Mouse (Mus musculus) kidney, adult 2 months (tissue): Measurements from ENCODE around the gene Olfr721-ps1. TPM values are rescaled to one million over a fixed set of nuclear protein-coding genes. Genes with fewer than 3 reads are reported as not detected.

Experiments used
- DNase-seq: peaks from one replicate; pipeline ENCODE4 v3.0.0; 2021
- H3K27ac ChIP-seq: fragments of 200-500 bp; 2 replicates; pipeline ENCODE4 v1.5.1; 2012; ENCODE audit warnings: low read depth, low read length, control low read depth, inconsistent platforms; ENCODE audit not compliant: insufficient read depth
- H3K27me3 ChIP-seq: fragments of 200-500 bp; replicated peaks from 2 replicates; pipeline ENCODE4 v1.6.1; 2012; ENCODE audit warnings: mild to moderate bottlenecking, moderate library complexity, low read length, inconsistent platforms; ENCODE audit not compliant: control insufficient read depth, insufficient read depth
- H3K36me3 ChIP-seq: fragments of 200-500 bp; 2 replicates; pipeline ENCODE4 v1.6.1; 2012; ENCODE audit warnings: mild to moderate bottlenecking, moderate library complexity, low read length, inconsistent platforms; ENCODE audit not compliant: control insufficient read depth, insufficient read depth
- H3K4me1 ChIP-seq: fragments of 200-500 bp; 2 replicates; pipeline ENCODE4 v1.6.1; 2011; ENCODE audit warnings: low read length; ENCODE audit not compliant: control insufficient read depth, insufficient read depth
- H3K4me3 ChIP-seq: fragments of 200-500 bp; 2 replicates; pipeline ENCODE4 v1.5.1; 2011; ENCODE audit warnings: mild to moderate bottlenecking, low read depth, low read length, control low read depth; ENCODE audit not compliant: insufficient read depth
- CTCF ChIP-seq: fragments of 200-500 bp; conservative IDR thresholded peaks from 2 replicates; pipeline ENCODE4 v1.5.1; 2011; ENCODE audit warnings: low read depth, mild to moderate bottlenecking, control low read depth, low read length, moderate library complexity, mixed read lengths; ENCODE audit not compliant: insufficient read depth, insufficient read length
- POLR2A ChIP-seq: fragments of 200-500 bp; IDR thresholded peaks from one replicate; pipeline ENCODE4 v1.6.1; 2011; ENCODE audit warnings: low read depth, low read length, control low read depth
- WGBS: fragments of 180-500 bp; shearing (Covaris S2); methylation state at CpG from one replicate; pipeline ENCODE4 v1.1.7; 2018; 5-methylcytosine and 5-hydroxymethylcytosine counted together
- polyA plus RNA-seq: library from polyadenylated mRNA; depleted of rRNA; stranded (reverse); fragments of >200 nt; gene quantifications from 2 replicates; pipeline ENCODE4 v1.2.3, GENCODE M21; 2012; rRNA removed

Gene Olfr721-ps1
- polyA plus RNA-seq, 1 experiment, result not detected

DNA sequence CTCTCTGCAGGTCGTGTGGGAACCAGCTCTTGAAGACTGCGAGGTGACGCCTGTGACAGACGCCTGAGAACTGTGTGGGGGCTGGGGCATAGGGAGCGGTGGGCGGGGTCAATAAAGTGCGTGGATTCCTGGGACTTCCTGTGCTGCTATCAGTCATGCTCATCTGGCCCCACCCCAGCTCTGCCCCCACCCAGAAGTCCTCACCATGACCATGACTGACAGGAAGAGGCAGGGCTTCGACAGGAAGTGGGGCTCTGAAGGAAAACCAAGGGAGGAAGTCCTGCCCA, 45.8 kb upstream of the Olfr721-ps1 start:
- H3K27me3 ChIP-seq, result no peaks in the 10 kb centered on the region
- no peaks in the 10 kb centered on the region for H3K4me1 ChIP-seq
- H3K4me3 ChIP-seq, result no peak overlapping the region
- no peak for DNase-seq
- TF ChIP-seq POLR2A (no peak), CTCF (no peak)
- no peak overlapping the region for H3K27ac ChIP-seq
- no peaks in the 10 kb centered on the region for H3K36me3 ChIP-seq
- WGBS, result 95% methylated on average over 8 of the region's 8 CpGs

GRCm38 (mm10) chr14:14395535-14395934, 5.6 kb upstream of the Olfr721-ps1 start:
- Histone ChIP-seq H3K36me3 (no peaks in the 10 kb centered on the region), H3K27me3 (no peaks in the 10 kb centered on the region), H3K27ac (no peak overlapping the region), H3K4me3 (no peak overlapping the region), H3K4me1 (no peaks in the 10 kb centered on the region)
- no peak for DNase-seq
- WGBS, result 74% methylated on average over 1 of the region's 1 CpGs
- no peak for TF ChIP-seq POLR2A
- no peak for TF ChIP-seq CTCF

- no peak overlapping the region for H3K4me3 ChIP-seq
- DNase-seq, result no peak
- WGBS, result 73% methylated on average over 3 of the region's 3 CpGs
- TF ChIP-seq CTCF, result no peak
- TF ChIP-seq POLR2A, result no peak
- no peak overlapping the region for H3K27ac ChIP-seq
- H3K36me3 ChIP-seq, result no peaks in the 10 kb centered on the region
- H3K27me3 ChIP-seq, result no peaks in the 10 kb centered on the region
- no peaks in the 10 kb centered on the region for H3K4me1 ChIP-seq
These were observed 35.1 kb downstream of the Olfr721-ps1 start for GRCm38 (mm10) chr14:14436078-14436658.

Other genes with a start within 250 kb of the Olfr721-ps1 start
- gene Olfr720, start 214.5 kb upstream of the Olfr721-ps1 start, polyA plus RNA-seq, result not detected in 2 replicates
- gene Olfr31, start 78.5 kb upstream of the Olfr721-ps1 start, polyA plus RNA-seq, result not detected in 2 replicates
- gene Il3ra, start 55.0 kb upstream of the Olfr721-ps1 start, polyA plus RNA-seq, result 10.9 and 12.0 TPM in 2 replicates